Mouse (Mus musculus) macrophage (primary cell): ENCODE measurements around the gene Gpr152. TPM values are rescaled to one million over a fixed set of nuclear protein-coding genes. Genes with fewer than 3 reads are reported as not detected.
"Not testable (repeated sequence)": the region's sequence is repeated elsewhere in the genome, so short reads cannot be mapped to it uniquely, and the experiment has no call there.

Experiments used
- H3K27ac ChIP-seq: fragments of 350-480 bp; formaldehyde crosslinking; 2 replicates; pipeline ENCODE4 v1.9.0; 2021
- H3K36me3 ChIP-seq: fragments of 350-480 bp; formaldehyde crosslinking; 2 replicates; pipeline ENCODE4 v1.9.0; 2021; ENCODE audit errors: inconsistent target
- H3K4me3 ChIP-seq: fragments of 350-480 bp; formaldehyde crosslinking; 2 replicates; pipeline ENCODE4 v1.9.0; 2021; ENCODE audit errors: inconsistent target
- H3K79me2 ChIP-seq: fragments of 350-480 bp; formaldehyde crosslinking; 2 replicates; pipeline ENCODE4 v1.9.0; 2021; ENCODE audit errors: inconsistent target
- WGBS: methylation state at CpG from one replicate; pipeline ENCODE4 v1.1.7; 2026; ENCODE audit warnings: inconsistent platforms; ENCODE audit not compliant: missing documents; 5-methylcytosine and 5-hydroxymethylcytosine counted together
- polyA plus RNA-seq: library from polyadenylated mRNA; stranded (reverse); fragments of 250-400 nt; gene quantifications from 3 replicates; pipeline ENCODE4 v1.2.4, GENCODE M21; 2018; ENCODE audit warnings: inconsistent platforms

The Gpr152 gene
- polyA plus RNA-seq, 1 experiment from 2014 or later, result not detected

- H3K36me3 ChIP-seq, result peaks cover 41% of the 10 kb centered on the region
- no peak overlapping the region for H3K27ac ChIP-seq
- WGBS, result 85% methylated on average over 2 of the region's 7 CpGs
These were observed 22.6 kb upstream of the Gpr152 start for GRCm38 (mm10) chr19:4117006-4117405.

GRCm38 (mm10) chr19:4118350-4118749 is 21.2 kb upstream of the Gpr152 start:
- peaks cover 35% of the 10 kb centered on the region for H3K36me3 ChIP-seq
- 94% methylated on average over 2 of the region's 2 CpGs for WGBS
- peaks cover 32% of the 10 kb centered on the region; the same call in 1 of the 2 replicates for H3K79me2 ChIP-seq
- no peak overlapping the region for H3K27ac ChIP-seq
- no peak overlapping the region for H3K4me3 ChIP-seq

More at GRCm38 (mm10) chr19:4117006-4117405, 22.6 kb upstream of the Gpr152 start:
- no peak overlapping the region for H3K4me3 ChIP-seq
- peaks cover 32% of the 10 kb centered on the region; the same call in 1 of the 2 replicates for H3K79me2 ChIP-seq

DNA sequence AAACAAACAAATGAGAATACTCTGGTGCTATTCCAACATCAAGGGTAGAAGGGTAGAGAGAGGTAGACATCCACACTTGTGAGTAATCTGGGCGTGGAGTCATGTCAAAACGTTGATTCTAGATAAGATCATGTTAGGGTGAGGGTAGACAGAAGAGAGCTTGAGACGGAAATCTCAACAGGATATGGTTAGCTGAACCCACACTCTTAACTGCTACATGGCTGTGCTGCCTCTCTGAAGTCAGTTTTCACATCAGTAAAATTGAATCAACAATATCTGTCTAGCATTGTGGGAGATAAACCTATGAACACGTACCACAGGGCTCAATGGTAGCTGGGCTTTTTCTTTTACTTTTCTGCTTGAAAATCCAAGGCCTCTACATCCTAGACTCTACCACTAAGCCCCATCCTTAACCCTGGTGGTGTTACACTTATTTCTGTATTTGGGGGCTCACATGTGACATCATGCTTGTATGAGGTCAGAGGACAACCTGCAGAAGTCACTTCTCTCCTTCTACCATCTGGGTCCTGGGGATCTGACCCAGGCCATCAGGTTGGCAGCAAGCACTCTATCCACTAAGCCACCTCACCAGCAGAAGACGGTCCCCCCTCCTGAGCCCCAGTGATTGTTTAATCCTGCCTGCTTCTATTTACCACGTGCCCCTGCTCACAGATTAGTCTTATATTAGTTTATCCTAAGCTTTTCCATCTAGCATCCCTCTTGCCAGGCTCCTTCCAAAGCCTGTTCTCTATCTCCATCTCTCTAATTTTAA is 19.7 kb upstream of the Gpr152 start:
- Histone ChIP-seq H3K4me3 (no peak overlapping the region), H3K36me3 (peaks cover 30% of the 10 kb centered on the region), H3K79me2 (peaks cover 32% of the 10 kb centered on the region; the same call in 1 of the 2 replicates), H3K27ac (no peak overlapping the region)
- WGBS, result 72% methylated on average over 6 of the region's 6 CpGs

- Histone ChIP-seq H3K4me3 (peak overlapping the region; percentile 39; the same call in 1 of the 2 replicates), H3K27ac (peak overlapping the region; percentile 92; the same call in 1 of the 2 replicates), H3K79me2 (peaks cover 32% of the 10 kb centered on the region; the same call in 1 of the 2 replicates), H3K36me3 (peaks cover 24% of the 10 kb centered on the region)
- WGBS, result 79% methylated on average over 2 of the region's 2 CpGs
These were observed 19.1 kb upstream of the Gpr152 start for GRCm38 (mm10) chr19:4120496-4120895.

DNA sequence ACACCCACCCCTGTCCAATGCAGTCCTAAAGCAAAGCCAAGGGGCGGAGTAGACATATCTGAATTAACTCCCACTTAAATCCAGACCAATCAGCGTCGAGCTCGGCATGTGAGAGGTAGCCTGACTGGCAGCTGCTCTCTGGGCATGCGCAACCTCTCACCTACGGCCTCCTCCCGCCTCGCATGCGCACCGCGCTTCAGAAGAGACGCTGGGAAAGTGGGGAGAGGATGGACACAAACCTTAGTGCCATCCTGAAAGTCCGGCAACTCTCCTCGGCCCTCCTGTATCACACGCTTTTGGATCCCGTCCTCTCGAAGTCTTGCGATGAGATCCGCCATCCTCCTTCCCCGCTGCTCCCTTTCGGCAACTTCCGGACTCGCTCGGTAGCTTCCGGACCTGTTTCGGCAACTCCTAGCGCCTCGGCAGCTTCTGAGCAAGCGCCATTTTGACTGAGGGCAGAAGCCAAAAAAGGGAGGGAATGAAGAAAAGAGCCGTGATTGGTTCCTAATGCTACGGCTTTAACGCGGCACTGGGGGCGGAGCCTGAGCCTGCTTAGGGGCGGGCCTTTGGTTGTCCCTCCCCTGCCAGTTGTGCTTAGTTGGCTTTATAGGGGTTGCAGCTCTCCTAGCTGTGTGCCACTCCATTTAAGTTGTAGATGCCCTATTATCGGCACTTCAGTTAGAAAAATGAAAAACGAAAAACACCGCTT is 18.3 kb upstream of the Gpr152 start:
- WGBS, result 4% methylated on average over 38 of the region's 38 CpGs
- Histone ChIP-seq H3K27ac (peak overlapping the region; percentile 92), H3K79me2 (peaks cover 35% of the 10 kb centered on the region; the same call in 1 of the 2 replicates)

GRCm38 (mm10) chr19:4121896-4122295 is 17.7 kb upstream of the Gpr152 start:
- Histone ChIP-seq H3K27ac (peak overlapping the region; percentile 92), H3K36me3 (peaks cover 10% of the 10 kb centered on the region; the same call in 1 of the 2 replicates), H3K79me2 (peaks cover 42% of the 10 kb centered on the region; the same call in 1 of the 2 replicates)
- 27% methylated on average over 6 of the region's 6 CpGs for WGBS
- H3K4me3 ChIP-seq, result not testable (repeated sequence)

More for the DNA sequence above, 18.3 kb upstream of the Gpr152 start:
- Histone ChIP-seq H3K36me3 (peaks cover 17% of the 10 kb centered on the region; the same call in 1 of the 2 replicates), H3K4me3 (peak overlapping the region; percentile 39)

- Histone ChIP-seq H3K36me3 (peaks cover 5% of the 10 kb centered on the region; the same call in 1 of the 2 replicates), H3K27ac (peak overlapping the region; percentile 92), H3K79me2 (peaks cover 48% of the 10 kb centered on the region; the same call in 1 of the 2 replicates), H3K4me3 (no peak overlapping the region)
- 27% methylated on average over 6 of the region's 7 CpGs for WGBS
These were observed 16.9 kb upstream of the Gpr152 start for GRCm38 (mm10) chr19:4122411-4123370.

- Histone ChIP-seq H3K27ac (peak overlapping the region; percentile 92), H3K36me3 (peaks cover 20% of the 10 kb centered on the region), H3K79me2 (peaks cover 31% of the 10 kb centered on the region; the same call in 1 of the 2 replicates), H3K4me3 (no peak overlapping the region)
- WGBS, result 88% methylated on average over 4 of the region's 4 CpGs
These were observed 15.2 kb upstream of the Gpr152 start for GRCm38 (mm10) chr19:4124432-4124831.

DNA sequence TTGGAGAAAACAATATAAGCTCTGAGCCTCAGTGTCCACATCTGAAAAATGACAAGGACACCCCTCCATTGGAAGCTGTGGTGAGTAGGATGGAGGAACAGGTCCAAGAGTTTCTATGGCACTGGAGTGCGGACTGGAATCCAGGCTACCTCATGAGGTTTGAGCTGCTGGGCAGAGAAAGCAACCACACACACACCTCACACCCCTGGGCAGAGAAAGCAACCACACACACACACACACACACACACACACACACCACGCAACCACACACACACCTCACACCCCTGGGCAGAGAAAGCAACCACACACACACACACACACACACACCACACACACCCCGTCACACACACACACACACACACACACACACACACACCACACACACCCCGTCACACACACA is 14.3 kb upstream of the Gpr152 start:
- Histone ChIP-seq H3K4me3 (peak overlapping the region; percentile 14; the same call in 1 of the 2 replicates), H3K36me3 (peaks cover 27% of the 10 kb centered on the region), H3K27ac (peak overlapping the region; percentile 92), H3K79me2 (peaks cover 23% of the 10 kb centered on the region; the same call in 1 of the 2 replicates)
- 20% methylated on average over 3 of the region's 4 CpGs for WGBS

DNA sequence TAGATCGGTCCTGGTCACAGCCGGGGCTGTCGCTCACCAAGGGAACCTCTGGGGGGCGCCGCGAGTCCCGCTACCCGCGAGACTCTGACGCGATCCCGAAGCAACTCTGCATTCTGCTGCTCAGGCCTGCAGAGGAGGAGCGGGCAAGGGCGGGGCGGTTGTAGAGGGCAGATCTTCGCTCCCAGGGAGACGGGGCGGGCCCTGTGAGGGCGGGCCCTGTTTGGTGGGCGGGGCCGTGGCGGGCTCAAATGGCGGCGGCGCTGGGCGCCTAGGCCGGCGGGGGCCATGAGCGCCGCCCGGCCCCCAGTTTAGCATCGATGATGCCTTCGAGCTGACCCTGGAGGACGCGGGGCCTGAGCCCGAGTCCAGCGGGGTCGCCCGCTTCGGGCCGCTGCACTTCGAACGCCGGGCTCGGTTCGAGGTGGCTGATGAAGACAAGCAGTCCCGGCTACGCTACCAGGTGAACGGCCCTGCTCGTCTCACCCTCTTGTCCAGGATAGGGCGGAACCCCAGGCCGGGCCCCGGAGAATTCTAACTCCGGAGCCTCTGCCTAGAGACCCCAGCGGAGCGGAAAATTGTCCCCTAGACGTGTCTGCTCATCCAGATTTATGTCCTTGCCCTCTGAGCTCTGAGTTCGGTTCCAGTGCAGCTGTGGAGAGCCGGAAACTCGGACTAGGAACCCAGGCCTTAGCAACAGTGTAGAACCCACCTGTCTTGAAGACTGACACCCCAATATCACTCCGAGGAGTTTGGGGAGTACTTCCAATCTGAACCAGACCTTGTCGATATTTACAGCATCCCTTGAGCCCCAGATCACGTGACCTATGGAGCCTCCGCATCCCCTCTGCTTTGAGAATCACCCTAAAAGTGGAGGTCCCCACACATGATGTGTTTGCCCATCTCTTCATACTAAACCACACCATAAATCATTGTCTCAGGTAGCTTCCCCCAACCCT is 13.6 kb upstream of the Gpr152 start, which contains the start of gene Aip:
Gene Aip (minus strand): TSS at position 118 of the 956 bp plus-strand sequence.
- Histone ChIP-seq H3K79me2 (peaks cover 16% of the 10 kb centered on the region; the same call in 1 of the 2 replicates), H3K27ac (peak within 1 kb of the TSS; percentile 92), H3K36me3 (peaks cover 29% of the 10 kb centered on the region), H3K4me3 (peak within 1 kb of the TSS; percentile 87)
- under 1% methylated on average over 62 of the region's 64 CpGs for WGBS

DNA sequence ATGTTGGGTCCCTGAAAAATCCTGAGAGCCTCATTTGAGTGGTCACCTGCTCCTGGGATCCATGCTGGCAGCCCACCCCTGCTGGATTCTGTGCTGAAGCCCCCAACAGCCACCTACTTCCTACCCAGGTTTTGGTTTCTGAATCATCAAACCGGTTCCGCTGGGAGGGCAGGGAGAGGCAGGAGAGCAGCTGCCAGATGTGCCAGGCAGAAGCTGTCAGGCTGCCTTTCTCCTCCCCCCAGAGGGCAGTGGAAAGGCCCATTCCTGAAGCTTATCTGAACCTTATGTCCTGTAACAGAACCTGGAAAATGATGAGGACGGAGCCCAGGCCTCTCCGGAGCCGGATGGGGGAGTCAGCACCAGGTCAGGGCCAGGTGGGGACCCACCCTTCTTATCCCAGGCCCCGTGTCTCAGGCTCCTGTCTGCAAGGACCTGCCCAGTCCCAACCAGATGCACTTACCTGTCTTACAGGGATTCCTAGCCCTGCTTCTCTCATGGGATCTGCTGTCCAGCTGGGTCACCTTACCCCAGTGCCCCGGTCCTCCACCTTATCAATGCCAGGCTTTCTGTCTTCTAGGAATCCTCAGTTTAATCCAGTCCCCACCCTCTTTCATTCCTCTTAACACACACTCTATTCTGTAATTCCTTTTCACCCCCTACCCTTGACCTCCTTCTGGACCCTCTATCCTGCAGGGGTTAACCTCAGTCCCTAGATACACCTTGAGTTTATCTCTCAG is 12.7 kb upstream of the Gpr152 start:
- H3K27ac ChIP-seq, result no peak overlapping the region
- peaks cover 16% of the 10 kb centered on the region; the same call in 1 of the 2 replicates for H3K79me2 ChIP-seq
- peaks cover 38% of the 10 kb centered on the region for H3K36me3 ChIP-seq
- H3K4me3 ChIP-seq, result peak overlapping the region; percentile 87
- 77% methylated on average over 7 of the region's 7 CpGs for WGBS

DNA sequence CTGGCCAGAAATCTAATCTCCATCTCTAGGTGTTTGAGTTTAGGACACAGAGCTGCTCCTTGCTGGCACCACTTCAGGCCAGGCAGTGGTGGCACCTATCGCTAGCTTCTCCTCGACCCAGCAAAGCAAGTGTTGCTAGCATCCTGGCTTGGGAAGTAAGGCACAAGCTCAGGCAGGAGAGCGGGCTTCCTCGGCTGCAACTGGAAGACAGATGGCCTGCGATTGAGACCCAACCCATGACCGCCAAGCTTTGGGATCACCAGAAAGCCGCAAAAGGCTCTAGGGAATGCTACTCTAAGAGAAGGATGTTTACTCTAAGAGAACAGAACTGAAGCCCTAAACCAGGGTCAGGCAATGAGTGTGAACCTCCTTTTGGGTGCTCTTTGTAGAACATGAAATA is 10.1 kb upstream of the Gpr152 start:
- Histone ChIP-seq H3K27ac (no peak overlapping the region), H3K4me3 (no peak overlapping the region), H3K36me3 (peaks cover 46% of the 10 kb centered on the region), H3K79me2 (peaks cover 16% of the 10 kb centered on the region; the same call in 1 of the 2 replicates)
- WGBS, result 91% methylated on average over 7 of the region's 7 CpGs
